Mouse (Mus musculus): Measurements from ENCODE around the gene Zfp52. TPM values are rescaled to one million over a fixed set of nuclear protein-coding genes. Genes with fewer than 3 reads are reported as not detected.

Gene Zfp52
- polyA plus RNA-seq, 1 experiment from 2014 or later = 3.5 TPM

- H3K36me3 ChIP-seq (ENCODE audit: control insufficient read depth, insufficient read depth, low read length) = no peaks in the 10 kb centered on the region
- peak; percentile 57 for ATAC-seq (ENCODE audit: low FRiP score, low TSS enrichment)
- no peaks in the 10 kb centered on the region; the same call in 1 of the 2 replicates for H3K4me1 ChIP-seq (replicated peaks; ENCODE audit: control insufficient read depth, insufficient read depth)
- peak overlapping the region; percentile 83; the same call in 1 of the 2 replicates for H3K27ac ChIP-seq (replicated peaks)
- no peak for DNase-seq (ENCODE audit: low spot score)
- H3K4me2 ChIP-seq (replicated peaks; ENCODE audit: low read depth) = peak overlapping the region; percentile 91
- TF ChIP-seq CTCF (IDR thresholded peaks at IDR 0.05; ENCODE audit: low read depth) = peak; percentile 93
- no peak for TF ChIP-seq EP300 (optimal IDR thresholded peaks at IDR 0.05)
- no peaks in the 10 kb centered on the region for H3K9me3 ChIP-seq (ENCODE audit: control insufficient read depth, low read length)
- H3K9ac ChIP-seq (ENCODE audit: low read length) = no peak overlapping the region; the same call in 1 of the 2 replicates
- no peak overlapping the region for H3K4me3 ChIP-seq (ENCODE audit: low read depth, low read length)
- 16% methylated on average over 4 of the region's 4 CpGs for WGBS
- no peaks in the 10 kb centered on the region for H3K27me3 ChIP-seq (ENCODE audit: control insufficient read depth, insufficient read depth, low read length)
Observed at GRCm38 (mm10) chr17:21534460-21535095, 761 bp upstream of the Zfp52 start.

DNA sequence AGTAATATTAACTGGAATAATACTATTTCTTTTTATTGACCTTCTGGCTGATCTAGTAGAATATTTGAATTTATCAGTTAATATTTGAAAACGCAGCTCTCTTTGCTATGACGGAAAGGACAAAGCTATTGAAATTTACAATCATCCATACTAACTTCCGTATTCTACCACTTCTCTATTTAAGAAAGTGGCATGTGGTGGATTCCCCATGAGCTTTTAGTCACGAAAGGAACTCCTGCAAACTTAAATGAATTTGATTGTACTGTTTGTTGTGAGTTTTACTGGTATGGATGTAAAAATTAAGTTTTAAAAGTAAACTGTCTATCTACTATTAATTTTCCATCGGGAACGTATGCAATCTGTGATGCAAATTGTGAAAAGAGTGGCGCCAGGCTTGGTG is 757 bp downstream of the Zfp52 start:
- Histone ChIP-seq H3K4me1 (replicated peaks; ENCODE audit: control insufficient read depth, insufficient read depth) (no peaks in the 10 kb centered on the region; the same call in 1 of the 2 replicates), H3K9ac (ENCODE audit: low read length) (no peak overlapping the region), H3K4me3 (ENCODE audit: low read depth, low read length) (peak overlapping the region; percentile 56), H3K9me3 (ENCODE audit: control insufficient read depth, low read length) (no peaks in the 10 kb centered on the region), H3K36me3 (ENCODE audit: control insufficient read depth, insufficient read depth, low read length) (no peaks in the 10 kb centered on the region), H3K4me2 (replicated peaks; ENCODE audit: low read depth) (peak overlapping the region; percentile 91), H3K27ac (replicated peaks) (no peak overlapping the region), H3K27me3 (ENCODE audit: control insufficient read depth, insufficient read depth, low read length) (no peaks in the 10 kb centered on the region)
- DNase-seq (ENCODE audit: low spot score) (no peak), ATAC-seq (ENCODE audit: low FRiP score, low TSS enrichment) (no peak)
- TF ChIP-seq CTCF (IDR thresholded peaks at IDR 0.05; ENCODE audit: low read depth) = no peak
- no peak for TF ChIP-seq EP300 (optimal IDR thresholded peaks at IDR 0.05)
- 31% methylated on average over 7 of the region's 7 CpGs for WGBS

- H3K27me3 ChIP-seq (ENCODE audit: control insufficient read depth, insufficient read depth, low read length) = no peaks in the 10 kb centered on the region
- no peak overlapping the region for H3K4me3 ChIP-seq (ENCODE audit: low read depth, low read length)
- H3K27ac ChIP-seq (replicated peaks) = no peak overlapping the region
- H3K4me1 ChIP-seq (replicated peaks; ENCODE audit: control insufficient read depth, insufficient read depth) = no peaks in the 10 kb centered on the region; the same call in 1 of the 2 replicates
- H3K4me2 ChIP-seq (replicated peaks; ENCODE audit: low read depth) = no peak overlapping the region; the same call in 1 of the 2 replicates
- no peak for DNase-seq (ENCODE audit: low spot score)
- no peaks in the 10 kb centered on the region; the same call in 1 of the 2 replicates for H3K36me3 ChIP-seq (ENCODE audit: control insufficient read depth, insufficient read depth, low read length)
- WGBS = 39% methylated on average over 2 of the region's 2 CpGs
- no peaks in the 10 kb centered on the region for H3K9me3 ChIP-seq (ENCODE audit: control insufficient read depth, low read length)
- TF ChIP-seq EP300 (optimal IDR thresholded peaks at IDR 0.05) (no peak), CTCF (IDR thresholded peaks at IDR 0.05; ENCODE audit: low read depth) (no peak)
- no peak overlapping the region for H3K9ac ChIP-seq (ENCODE audit: low read length)
- ATAC-seq (ENCODE audit: low FRiP score, low TSS enrichment) = peak; percentile 47; the same call in 1 of the 2 replicates
Observed at GRCm38 (mm10) chr17:21536676-21537075, 1.3 kb downstream of the Zfp52 start.

DNA sequence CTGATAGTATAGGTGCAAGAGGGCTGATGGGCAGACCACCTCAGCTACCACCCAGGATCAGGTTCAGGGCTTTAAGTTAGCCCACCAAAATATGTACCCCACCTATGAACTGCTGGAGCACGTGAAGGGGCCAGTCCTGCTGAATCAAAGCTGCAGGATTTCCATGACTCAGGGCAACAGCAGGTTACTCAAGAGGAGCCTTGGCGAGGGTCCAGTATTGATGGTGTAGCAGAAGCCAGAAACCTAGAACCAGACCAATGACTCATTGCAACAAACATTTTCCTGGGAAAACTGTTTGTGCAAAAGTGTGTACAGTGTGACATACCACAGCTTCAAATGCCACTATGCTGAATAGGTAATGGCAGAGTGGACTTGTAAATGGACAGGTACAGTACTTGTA is 22.5 kb downstream of the Zfp52 start:
- Histone ChIP-seq H3K4me3 (ENCODE audit: low read depth, low read length) (no peak overlapping the region), H3K9ac (ENCODE audit: low read length) (no peak overlapping the region), H3K9me3 (ENCODE audit: control insufficient read depth, low read length) (no peaks in the 10 kb centered on the region), H3K27me3 (ENCODE audit: control insufficient read depth, insufficient read depth, low read length) (no peaks in the 10 kb centered on the region), H3K4me1 (replicated peaks; ENCODE audit: control insufficient read depth, insufficient read depth) (no peaks in the 10 kb centered on the region), H3K4me2 (replicated peaks; ENCODE audit: low read depth) (no peak overlapping the region), H3K36me3 (ENCODE audit: control insufficient read depth, insufficient read depth, low read length) (peaks cover 3% of the 10 kb centered on the region; the same call in 1 of the 2 replicates), H3K27ac (replicated peaks) (no peak overlapping the region)
- no peak for ATAC-seq (ENCODE audit: low FRiP score, low TSS enrichment)
- no peak for TF ChIP-seq EP300 (optimal IDR thresholded peaks at IDR 0.05)
- DNase-seq (ENCODE audit: low spot score) = no peak
- 78% methylated on average over 2 of the region's 2 CpGs for WGBS

DNA sequence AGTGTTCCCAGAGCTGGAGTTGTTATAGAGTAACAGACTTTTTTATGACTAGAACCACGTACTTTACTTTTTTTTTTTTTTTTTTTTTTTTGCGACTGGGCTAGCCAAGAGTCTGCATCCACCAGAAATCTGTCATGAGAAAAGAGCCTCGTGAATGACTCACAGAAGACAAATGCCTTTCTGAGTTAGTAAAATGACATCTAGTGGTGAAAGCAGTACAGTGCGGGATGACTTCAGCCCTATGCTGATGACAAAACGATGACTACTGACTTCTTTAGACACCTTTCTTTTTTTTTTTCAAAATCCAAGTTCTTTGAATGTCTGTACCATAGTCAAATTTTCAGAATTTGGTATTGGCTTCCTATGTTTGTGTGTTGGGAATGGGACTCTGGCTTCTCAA is 30.9 kb downstream of the Zfp52 start:
- H3K9me3 ChIP-seq (ENCODE audit: control insufficient read depth, low read length) = no peaks in the 10 kb centered on the region
- peak overlapping the region; percentile 72 for H3K4me2 ChIP-seq (replicated peaks; ENCODE audit: low read depth)
- peak overlapping the region; percentile 78 for H3K9ac ChIP-seq (ENCODE audit: low read length)
- peak overlapping the region; percentile 72 for H3K4me3 ChIP-seq (ENCODE audit: low read depth, low read length)
- H3K4me1 ChIP-seq (replicated peaks; ENCODE audit: control insufficient read depth, insufficient read depth) = no peaks in the 10 kb centered on the region
- TF ChIP-seq CTCF (IDR thresholded peaks at IDR 0.05; ENCODE audit: low read depth) = peak; percentile 68
- no peak for TF ChIP-seq EP300 (optimal IDR thresholded peaks at IDR 0.05)
- 0% methylated on average over 5 of the region's 5 CpGs for WGBS
- DNase-seq (ENCODE audit: low spot score) = peak; percentile 33
- no peaks in the 10 kb centered on the region for H3K27me3 ChIP-seq (ENCODE audit: control insufficient read depth, insufficient read depth, low read length)
- no peaks in the 10 kb centered on the region for H3K36me3 ChIP-seq (ENCODE audit: control insufficient read depth, insufficient read depth, low read length)
- peak; percentile 77 for ATAC-seq (ENCODE audit: low FRiP score, low TSS enrichment)
- peak overlapping the region; percentile 96 for H3K27ac ChIP-seq (replicated peaks)

DNA sequence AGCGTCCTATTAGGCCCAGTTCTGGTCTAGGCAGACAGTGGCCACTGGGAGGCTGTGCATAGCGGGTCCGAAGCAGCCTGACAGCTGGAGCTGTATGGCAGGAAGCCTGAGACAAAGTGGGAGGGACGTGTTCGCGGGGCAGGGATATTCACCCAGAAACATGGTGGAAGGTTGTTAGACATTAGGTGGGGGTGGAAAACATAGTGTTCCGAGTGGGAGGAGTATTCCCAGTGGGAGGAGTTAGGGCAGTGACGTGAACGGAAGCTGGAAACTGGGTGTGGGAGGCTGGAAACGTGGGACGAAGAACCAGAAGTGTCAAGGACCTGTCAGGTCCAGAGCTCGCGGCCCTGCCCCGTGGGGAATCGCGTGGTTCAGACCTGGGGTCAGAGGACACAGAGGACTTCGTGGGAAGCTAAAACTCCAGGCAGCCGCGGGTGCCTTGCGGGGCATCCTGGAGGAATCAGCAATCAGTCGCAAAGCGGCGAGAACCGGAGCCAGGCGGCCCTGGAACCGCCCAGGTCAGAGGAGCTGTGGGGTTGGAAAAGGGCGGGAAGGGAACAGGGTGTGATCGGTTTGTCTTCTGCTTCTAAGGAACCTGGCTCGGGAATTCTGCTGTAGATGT is 31.5 kb downstream of the Zfp52 start, which contains the start of gene Zfp948:
Zfp948 (plus strand) TSS at position 281 of the 622 bp plus-strand sequence.
- ATAC-seq (ENCODE audit: low FRiP score, low TSS enrichment) = peak; percentile 98
- TF ChIP-seq CTCF (IDR thresholded peaks at IDR 0.05; ENCODE audit: low read depth) (peak; percentile 55), EP300 (optimal IDR thresholded peaks at IDR 0.05) (peak; percentile 73)
- peak within 1 kb of the TSS; percentile 72 for H3K4me2 ChIP-seq (replicated peaks; ENCODE audit: low read depth)
- peak within 1 kb of the TSS; percentile 96 for H3K27ac ChIP-seq (replicated peaks)
- no peaks in the 10 kb centered on the region for H3K4me1 ChIP-seq (replicated peaks; ENCODE audit: control insufficient read depth, insufficient read depth)
- H3K27me3 ChIP-seq (ENCODE audit: control insufficient read depth, insufficient read depth, low read length) = no peaks in the 10 kb centered on the region
- no peaks in the 10 kb centered on the region for H3K9me3 ChIP-seq (ENCODE audit: control insufficient read depth, low read length)
- peak within 1 kb of the TSS; percentile 72 for H3K4me3 ChIP-seq (ENCODE audit: low read depth, low read length)
- peak within 1 kb of the TSS; percentile 78 for H3K9ac ChIP-seq (ENCODE audit: low read length)
- no peaks in the 10 kb centered on the region for H3K36me3 ChIP-seq (ENCODE audit: control insufficient read depth, insufficient read depth, low read length)
- DNase-seq (ENCODE audit: low spot score) = peak; percentile 89
- 2% methylated on average over 29 of the region's 29 CpGs for WGBS

All from stomach, postnatal 0 days (tissue).